Mouse (Mus musculus) heart, adult 2 months (tissue): Measurements from ENCODE around the gene Actn4.

ENCODE experiments used
- CTCF ChIP-seq: fragments of 200-600 bp; IDR thresholded peaks from 2 replicates; pipeline ENCODE4 v1.8.1; 2022; ENCODE audit warnings: antibody characterized with exemption, mild to moderate bottlenecking, moderate library complexity
- EP300 ChIP-seq: fragments of 200-500 bp; IDR thresholded peaks from 2 replicates; pipeline ENCODE4 v1.6.1; 2011; ENCODE audit warnings: low read depth, low read length, control low read depth; ENCODE audit not compliant: insufficient read depth
- POLR2A ChIP-seq: fragments of 200-500 bp; IDR thresholded peaks from 2 replicates; pipeline ENCODE4 v1.6.1; 2011; ENCODE audit warnings: mild to moderate bottlenecking, low read depth, low read length, control low read depth; ENCODE audit not compliant: insufficient read depth

- TF ChIP-seq EP300 = no peak
- no peak for TF ChIP-seq CTCF
- TF ChIP-seq POLR2A = no peak
These were observed 8.9 kb upstream of the Actn4 start for GRCm38 (mm10) chr7:28971029-28971428.
